Mouse (Mus musculus): ENCODE results near the gene Ptgs1.

DNA sequence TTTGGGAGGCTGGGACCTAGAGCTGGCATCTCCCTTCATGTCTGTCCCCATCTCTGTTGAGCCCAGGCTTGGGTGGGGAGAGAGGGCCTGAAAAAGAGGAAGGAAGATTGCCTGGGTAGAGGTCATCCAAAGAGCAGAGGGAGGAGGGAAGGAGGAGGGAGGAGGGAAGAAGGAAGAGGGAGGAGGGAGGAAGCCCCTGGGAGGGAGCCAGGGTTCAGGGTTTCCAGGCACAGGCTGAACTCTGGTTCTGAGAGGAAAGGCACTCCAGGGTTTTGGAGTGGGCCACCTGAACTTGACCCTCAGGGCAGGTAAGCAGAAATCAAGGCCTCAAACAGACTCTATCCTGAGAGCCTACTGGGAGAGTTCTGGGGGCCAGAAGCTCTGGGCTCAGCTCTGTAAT lies 13.7 kb upstream of the Ptgs1 start:
- TF ChIP-seq POLR2A (IDR thresholded peaks at IDR 0.05; ENCODE audit: control insufficient read depth, low read depth, low read length) (no peak), CTCF (IDR thresholded peaks at IDR 0.05; ENCODE audit: control insufficient read depth, insufficient read depth, insufficient replicate concordance, low read depth, low read length) (no peak)

All from testis, adult 2 months (tissue).